Mouse (Mus musculus) left cerebral cortex, postnatal 4 days (tissue): ENCODE results near the gene Fev. TPM values are rescaled to one million over a fixed set of nuclear protein-coding genes. Genes with fewer than 3 reads are reported as not detected.

ENCODE experiments used
- DNase-seq: peaks from one replicate; pipeline ENCODE4 v3.0.0-alpha.2; 2022
- intact Hi-C: fragments of 180-260 bp; cut with DNase I; formaldehyde crosslinking; loops from one replicate; pipeline ENCODE4 v1.15.1; 2025
- total RNA-seq, 2 experiments: library from RNA; stranded (reverse); gene quantifications; 2 replicates each; pipeline ENCODE4 v1.2.3; 2021

The Fev gene
- not detected for total RNA-seq

DNA sequence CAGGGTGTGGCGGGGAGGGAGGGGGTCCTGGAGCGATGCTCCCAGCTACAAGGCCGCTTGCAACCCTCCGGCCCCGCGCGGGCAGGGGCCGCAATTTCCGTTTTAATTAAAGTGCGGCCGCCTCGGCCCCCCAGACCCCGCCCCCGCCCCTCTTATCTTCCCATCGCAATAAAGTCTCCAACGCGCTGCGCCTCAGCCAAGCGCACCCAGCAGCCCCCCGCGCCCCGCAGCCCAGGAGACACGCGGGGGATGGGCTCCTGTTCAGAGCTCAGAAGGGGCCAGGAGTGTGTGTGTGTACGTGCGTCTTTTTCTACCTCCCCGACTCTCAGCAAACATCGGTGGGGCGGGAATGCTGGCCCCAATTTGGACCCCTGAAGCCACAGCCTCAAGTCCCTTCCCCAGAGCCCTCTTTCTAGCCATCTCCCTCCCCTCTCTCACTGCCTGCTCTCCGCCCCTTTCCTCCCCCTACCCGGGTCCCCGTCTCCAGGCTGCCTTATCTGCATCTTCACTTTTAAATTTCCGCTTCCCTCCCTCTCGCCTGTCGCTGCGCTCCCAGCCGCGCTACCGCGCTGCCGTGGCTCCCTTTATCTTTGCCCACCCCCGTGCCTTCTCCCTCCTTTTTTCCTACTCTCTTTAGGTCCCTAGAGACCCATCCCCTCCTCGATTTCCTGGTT is at the start of gene Fev:
Fev (minus strand) TSS at position 51 of the 674 bp plus-strand sequence.
- DNase-seq, result no peak
- intact Hi-C loops, result no loop called here

- intact Hi-C loops, result no loop called here
- no peak for DNase-seq
Measured at GRCm38 (mm10) chr1:74927621-74928296, 42.5 kb upstream of the Fev start.

- peak; percentile 38 for DNase-seq
- intact Hi-C loops, result no loop called here
Measured at GRCm38 (mm10) chr1:74926721-74927120, 41.5 kb upstream of the Fev start.

GRCm38 (mm10) chr1:74924464-74924863 is 39.2 kb upstream of the Fev start:
- DNase-seq, result no peak
- intact Hi-C loops, result no loop called here

DNA sequence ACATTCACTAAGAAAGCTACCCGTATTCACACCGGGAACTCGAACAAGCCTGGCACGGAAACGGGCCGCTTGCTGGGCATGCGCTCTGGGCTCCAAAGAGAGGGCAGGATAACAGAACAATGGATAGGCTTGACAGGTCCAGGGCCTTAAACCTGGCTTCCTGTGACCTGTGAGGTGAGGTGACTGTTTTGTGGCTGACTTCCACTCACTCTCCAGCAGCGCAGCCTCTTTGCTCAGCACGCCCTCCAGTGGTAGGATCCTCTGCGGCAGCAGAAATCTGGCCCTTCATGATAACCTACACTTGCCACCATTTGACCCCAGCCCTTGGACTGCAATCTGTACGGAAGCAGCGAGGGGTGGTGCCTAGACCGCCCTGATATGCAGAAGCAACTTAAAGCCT is 30.5 kb upstream of the Fev start:
- no peak for DNase-seq

GRCm38 (mm10) chr1:74902191-74902590 is 17.0 kb upstream of the Fev start:
- intact Hi-C loops, result no loop called here
- no peak for DNase-seq

More for the DNA sequence above, 30.5 kb upstream of the Fev start:
- intact Hi-C loops, result no loop called here

DNA sequence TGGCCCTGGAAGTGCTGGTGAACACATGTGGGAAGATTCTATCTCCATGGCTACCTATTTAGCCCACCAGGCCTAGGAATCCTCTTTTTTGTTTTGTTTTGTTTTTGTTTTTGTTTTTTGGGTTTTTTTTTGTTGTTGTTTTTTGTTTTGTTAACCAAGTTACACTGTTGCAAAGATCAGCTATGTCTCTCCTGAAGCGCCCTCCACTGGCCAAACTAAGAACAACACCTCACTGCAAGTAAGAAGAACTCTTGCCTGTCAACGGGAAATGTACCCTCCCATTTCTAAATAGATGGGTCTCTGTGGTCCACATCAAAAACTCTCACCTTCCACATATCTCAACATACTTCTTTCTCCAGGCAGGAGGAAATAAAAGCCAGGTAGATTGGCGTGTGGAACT is 16.5 kb upstream of the Fev start:
- intact Hi-C loops, result no loop called here
- peak; percentile 73 for DNase-seq

DNA sequence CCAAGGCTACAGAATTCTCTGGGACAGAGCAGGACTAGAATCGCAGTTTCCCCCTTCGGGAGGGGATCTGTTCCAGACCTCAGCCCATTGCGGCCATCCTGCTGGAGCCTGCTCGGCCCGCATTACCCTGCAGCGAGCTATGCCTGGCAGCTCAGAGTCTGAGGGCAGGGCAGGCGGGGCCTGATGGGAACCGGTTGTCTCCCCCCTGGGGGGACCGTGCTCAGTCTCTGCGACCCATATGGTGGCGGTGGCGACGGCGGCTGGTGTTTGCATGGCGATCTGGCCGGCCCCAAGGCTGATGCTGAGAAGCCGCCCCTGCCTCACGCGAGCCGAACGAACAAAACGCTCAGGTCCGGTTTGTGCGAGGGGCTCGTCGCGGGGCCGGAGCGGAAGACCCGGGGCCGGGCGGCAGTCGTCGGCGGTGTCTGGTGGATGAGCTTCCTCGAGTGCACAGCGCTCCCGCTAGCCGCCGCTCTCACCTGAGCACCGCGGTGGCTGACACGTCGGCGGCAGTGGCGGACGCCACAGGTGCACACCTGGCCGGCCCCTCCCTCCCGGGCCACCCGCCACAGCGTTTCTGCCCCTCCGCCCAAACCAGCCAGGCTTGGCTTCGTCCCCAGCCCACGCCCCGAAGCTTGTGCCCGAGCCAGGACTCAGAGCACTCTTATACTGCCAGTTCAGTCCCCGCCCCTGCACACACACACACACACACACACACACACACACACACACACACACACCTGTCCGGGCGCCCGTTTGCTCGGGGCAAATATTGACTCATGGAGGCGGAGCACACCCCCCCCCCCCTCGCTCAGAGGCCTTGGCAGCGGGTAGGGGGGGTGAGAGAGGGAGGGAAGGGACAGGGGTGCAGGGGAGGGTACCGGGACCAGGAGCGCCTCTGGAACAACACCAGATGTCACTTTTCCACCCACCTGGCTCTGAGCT is 15.4 kb upstream of the Fev start:
- intact Hi-C loops, result no loop called here

GRCm38 (mm10) chr1:74898656-74899431 is 13.6 kb upstream of the Fev start:
- intact Hi-C loops, result no loop called here
- DNase-seq, result no peak

More for the DNA sequence above, 15.4 kb upstream of the Fev start:
- DNase-seq, result peak; percentile 69

- no peak for DNase-seq
- intact Hi-C loops, result no loop called here
Measured at GRCm38 (mm10) chr1:74897976-74898375, 12.8 kb upstream of the Fev start.

DNA sequence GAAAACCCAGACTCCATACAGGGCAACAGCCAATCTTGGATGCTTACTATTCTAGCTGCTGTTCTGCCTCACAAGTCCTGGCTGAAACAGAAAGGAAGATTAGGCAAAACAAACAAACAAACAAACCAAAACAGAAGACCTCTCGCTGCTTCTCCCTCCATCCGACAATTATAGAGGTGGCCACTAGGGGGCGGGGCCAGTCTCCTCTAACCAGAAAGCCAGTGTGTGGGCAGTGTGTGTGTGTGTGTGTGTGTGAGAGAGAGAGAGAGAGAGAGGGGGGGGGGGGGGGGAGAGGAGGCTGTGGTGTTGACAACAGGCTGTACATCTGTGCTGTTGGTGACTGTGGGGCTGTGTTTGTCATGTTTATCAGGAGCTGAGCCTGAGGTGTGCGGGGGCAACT is 9.7 kb upstream of the Fev start:
- peak; percentile 76 for DNase-seq
- intact Hi-C loops, result loop anchor here (5.0 kb wide), 1 partner anchor 122 kb away; no protein-coding TSS in a partner anchor

- DNase-seq, result peak; percentile 74
Measured at GRCm38 (mm10) chr1:74893134-74893855, 8.1 kb upstream of the Fev start, which contains the start of gene Cryba2. TSS of gene Cryba2 (minus strand) at chr1:74893143.

DNA sequence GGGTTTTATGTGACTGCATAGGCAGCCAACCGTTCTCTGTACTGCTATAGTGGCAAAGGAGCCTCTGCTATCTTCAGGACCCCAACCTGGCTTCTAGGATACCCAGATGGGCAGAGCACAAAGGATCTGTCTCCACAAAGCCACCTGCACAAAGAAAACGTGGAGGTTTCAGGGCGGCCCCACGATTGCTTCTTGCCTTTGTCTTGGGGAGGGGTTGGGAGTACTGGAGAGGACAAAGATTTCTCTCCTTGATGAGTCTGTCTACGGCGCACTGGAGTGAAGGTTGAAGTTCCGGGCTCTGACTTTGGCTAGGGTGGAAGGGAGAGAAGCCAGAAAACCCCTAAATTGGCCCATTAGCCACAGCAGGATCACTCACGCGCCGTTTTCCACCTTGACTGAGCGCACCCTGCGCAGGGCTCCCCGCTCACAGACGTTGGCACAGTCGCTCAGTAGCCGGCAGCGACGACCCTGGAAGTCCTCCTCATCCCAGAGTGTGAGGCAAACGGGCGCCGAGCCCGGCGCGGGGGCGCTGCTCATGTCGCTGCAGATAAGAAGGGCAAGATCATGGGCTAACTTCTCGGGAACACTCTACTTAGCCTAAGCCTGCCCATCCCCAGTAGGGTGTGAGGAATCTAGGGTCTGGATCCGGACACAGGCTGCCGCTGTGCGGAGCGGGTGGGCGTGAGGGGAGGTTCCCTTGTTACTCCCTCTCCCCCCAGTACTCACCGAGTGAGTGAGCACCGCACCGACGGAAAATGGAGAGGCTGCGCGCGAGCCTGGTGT is 7.3 kb upstream of the Fev start:
- DNase-seq, result no peak
- intact Hi-C loops, result loop anchor here (5.0 kb wide), 1 partner anchor 125 kb away; no protein-coding TSS in a partner anchor

More at GRCm38 (mm10) chr1:74893134-74893855, 8.1 kb upstream of the Fev start, which contains the start of gene Cryba2:
- intact Hi-C loops, result loop anchor here (5.0 kb wide), 1 partner anchor 124 kb away; no protein-coding TSS in a partner anchor

GRCm38 (mm10) chr1:74891513-74891912 is 6.3 kb upstream of the Fev start:
- DNase-seq, result no peak
- intact Hi-C loops, result loop anchor here (5.0 kb wide), 1 partner anchor 126 kb away; no protein-coding TSS in a partner anchor

- no peak for DNase-seq
- intact Hi-C loops, result no loop called here
Measured at GRCm38 (mm10) chr1:74884196-74885141, 750 bp downstream of the Fev start.

DNA sequence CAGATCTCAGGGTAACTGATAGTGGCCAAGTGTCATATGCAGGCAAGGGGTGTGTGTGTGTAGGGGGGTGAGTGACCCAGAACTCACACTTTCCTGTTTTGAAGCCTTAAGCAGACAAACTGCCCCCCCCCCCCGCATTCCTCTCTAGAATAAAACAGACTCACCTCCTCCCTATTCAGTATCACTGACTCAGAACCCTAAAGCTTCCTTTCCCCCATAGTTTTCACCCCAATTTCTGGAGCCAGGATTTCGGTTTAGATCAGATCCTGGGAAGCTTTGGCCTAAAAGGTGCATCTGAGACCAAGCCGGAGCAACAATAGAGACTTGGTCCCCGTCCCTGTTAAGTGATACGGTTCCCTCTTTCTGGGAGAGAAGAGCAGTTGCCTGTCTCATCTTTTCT is 1.8 kb downstream of the Fev start:
- DNase-seq, result no peak
- intact Hi-C loops, result no loop called here

GRCm38 (mm10) chr1:74882828-74883227 is 2.4 kb downstream of the Fev start:
- no peak for DNase-seq
- intact Hi-C loops, result no loop called here
